Mouse (Mus musculus) hindbrain, embryonic 10.5 days (tissue): ENCODE measurements at regions not wholly inside any gene's neighbourhood (a gene's known extent, or its start where the extent isn't known, plus 50 kb on each side); places are given as distances from the start of the nearest gene placed in this dataset.

ENCODE experiments used
- DNase-seq: peaks from one replicate; pipeline ENCODE4 v3.0.0-alpha.2; 2017; ENCODE audit warnings: low spot score
- H3K27ac ChIP-seq: fragments of 300-500 bp; sonication (generic); 2 replicates; pipeline ENCODE4 v1.5.1; 2016; ENCODE audit warnings: mild to moderate bottlenecking, moderate library complexity
- H3K27me3 ChIP-seq: fragments of 300-500 bp; sonication (generic); 2 replicates; pipeline ENCODE4 v1.6.1; 2016; ENCODE audit warnings: mild to moderate bottlenecking; ENCODE audit not compliant: poor library complexity, insufficient read depth, severe bottlenecking
- H3K36me3 ChIP-seq: fragments of 300-500 bp; sonication (generic); 2 replicates; pipeline ENCODE4 v1.6.1; 2016; ENCODE audit warnings: mild to moderate bottlenecking, moderate library complexity
- H3K4me1 ChIP-seq: fragments of 300-500 bp; sonication (generic); replicated peaks from 2 replicates; pipeline ENCODE4 v1.6.1; 2016; ENCODE audit warnings: mild to moderate bottlenecking
- H3K4me3 ChIP-seq: fragments of 300-500 bp; sonication (generic); 2 replicates; pipeline ENCODE4 v1.5.1; 2016; ENCODE audit warnings: mild to moderate bottlenecking, moderate library complexity
- H3K9me3 ChIP-seq: fragments of 300-500 bp; sonication (generic); 2 replicates; pipeline ENCODE4 v1.6.1; 2016; ENCODE audit warnings: mild to moderate bottlenecking, moderate library complexity
- WGBS: fragments of 180-500 bp; shearing (Covaris S2); methylation state at CpG from one replicate; pipeline ENCODE4 v1.1.7; 2016; 5-methylcytosine and 5-hydroxymethylcytosine counted together

DNA sequence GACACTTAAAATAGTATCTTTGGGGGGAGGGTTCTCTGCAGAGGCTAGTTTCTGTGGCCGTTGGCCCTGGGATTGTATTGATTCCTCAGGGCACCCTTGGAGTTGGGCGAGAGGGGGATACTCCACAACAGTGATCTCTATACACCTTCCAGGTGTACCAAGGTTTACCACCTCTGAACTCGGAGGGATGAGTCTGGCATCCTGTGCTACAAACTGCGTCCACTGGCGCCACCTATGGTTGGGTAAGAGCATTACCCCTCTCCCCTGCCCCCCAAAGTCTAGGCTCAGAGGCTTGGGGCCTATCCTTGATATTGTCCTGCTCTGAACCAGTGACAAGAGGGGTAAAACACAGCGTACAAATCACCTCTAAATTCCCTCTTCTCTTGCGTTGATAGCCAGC, 62.2 kb downstream of the Gm17728 start:
- no peak for DNase-seq
- H3K4me3 ChIP-seq: no peak overlapping the region
- no peaks in the 10 kb centered on the region for H3K36me3 ChIP-seq
- WGBS: 71% methylated on average over 7 of the region's 7 CpGs
- H3K27ac ChIP-seq: no peak overlapping the region
- no peaks in the 10 kb centered on the region for H3K4me1 ChIP-seq
- H3K9me3 ChIP-seq: no peaks in the 10 kb centered on the region
- no peaks in the 10 kb centered on the region for H3K27me3 ChIP-seq

DNA sequence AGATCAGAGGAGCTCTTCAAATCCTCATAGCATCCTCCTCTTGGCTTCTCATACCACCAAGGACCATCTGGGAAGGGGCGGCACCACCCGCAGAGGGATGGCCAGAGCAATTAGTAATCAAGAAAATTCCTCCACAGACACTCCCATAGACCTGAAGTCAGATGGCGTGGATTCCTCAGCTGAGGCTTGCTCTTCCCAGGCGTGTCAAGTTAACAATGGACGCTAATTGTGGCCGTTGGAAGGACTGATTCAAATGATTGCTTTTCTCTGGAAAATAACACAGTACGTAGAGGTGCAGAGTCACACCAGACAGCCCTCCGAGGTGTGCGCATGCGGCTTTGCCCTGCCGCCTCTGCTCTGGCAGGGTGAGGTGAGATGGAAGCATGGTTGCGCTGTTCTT, 62.7 kb downstream of the Gm17728 start:
- H3K4me3 ChIP-seq: no peak overlapping the region
- DNase-seq: no peak
- WGBS: 79% methylated on average over 12 of the region's 12 CpGs
- H3K36me3 ChIP-seq: no peaks in the 10 kb centered on the region
- no peaks in the 10 kb centered on the region for H3K9me3 ChIP-seq
- H3K27me3 ChIP-seq: no peaks in the 10 kb centered on the region
- no peaks in the 10 kb centered on the region for H3K4me1 ChIP-seq
- no peak overlapping the region for H3K27ac ChIP-seq

DNA sequence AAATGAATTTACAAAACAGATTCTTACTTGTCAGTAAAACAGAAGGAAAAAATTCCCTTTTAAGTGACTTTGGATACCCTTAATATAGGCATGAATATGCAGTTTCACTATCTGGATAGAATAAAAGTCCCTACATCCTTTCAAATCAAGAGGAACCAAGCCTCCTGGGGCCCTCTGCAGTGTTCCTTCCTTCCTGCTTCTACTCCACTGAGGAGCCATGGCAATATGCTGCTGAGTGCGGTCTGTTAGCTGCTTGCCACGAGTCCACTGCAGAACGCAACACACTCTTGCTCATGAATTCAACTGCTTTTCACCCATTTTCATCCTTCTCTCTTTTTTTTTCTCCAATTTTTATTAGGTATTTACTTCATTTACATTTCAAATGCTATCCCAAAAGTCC, 107.5 kb downstream of the Gm17728 start:
- 83% methylated on average over 3 of the region's 3 CpGs for WGBS

DNA sequence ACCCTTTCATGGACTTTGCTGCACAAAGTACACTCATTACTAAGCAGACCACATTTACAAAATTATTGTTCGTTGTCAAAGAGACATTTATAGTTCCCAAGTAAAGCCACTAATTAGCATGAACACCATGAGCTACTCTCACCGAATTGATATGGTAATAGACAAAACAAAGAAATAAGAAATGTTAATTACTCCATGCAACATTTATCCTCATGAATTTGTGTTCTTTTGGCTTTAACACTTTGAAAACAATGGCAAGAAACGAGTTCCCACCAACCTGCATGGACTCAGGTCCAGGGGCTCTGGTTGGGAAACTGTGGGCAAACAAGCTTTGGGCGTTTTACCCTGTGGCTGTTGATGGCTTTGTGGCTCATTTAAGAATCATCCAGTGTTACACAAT, 114.2 kb downstream of the Gm17728 start:
- no peak overlapping the region for H3K4me3 ChIP-seq
- WGBS: 64% methylated on average over 4 of the region's 4 CpGs
- H3K27me3 ChIP-seq: no peaks in the 10 kb centered on the region
- no peaks in the 10 kb centered on the region for H3K9me3 ChIP-seq
- peaks cover 9% of the 10 kb centered on the region; the same call in 1 of the 2 replicates for H3K4me1 ChIP-seq
- H3K36me3 ChIP-seq: no peaks in the 10 kb centered on the region
- 0 out of 2 replicates have a peak overlapping the region, but pooled peaks have one; percentile 29 for H3K27ac ChIP-seq
- DNase-seq: no peak

More for the DNA sequence above, 107.5 kb downstream of the Gm17728 start:
- no peaks in the 10 kb centered on the region for H3K9me3 ChIP-seq
- no peaks in the 10 kb centered on the region for H3K4me1 ChIP-seq
- H3K27me3 ChIP-seq: no peaks in the 10 kb centered on the region
- no peak overlapping the region for H3K27ac ChIP-seq
- no peaks in the 10 kb centered on the region for H3K36me3 ChIP-seq
- DNase-seq: no peak
- no peak overlapping the region for H3K4me3 ChIP-seq

DNA sequence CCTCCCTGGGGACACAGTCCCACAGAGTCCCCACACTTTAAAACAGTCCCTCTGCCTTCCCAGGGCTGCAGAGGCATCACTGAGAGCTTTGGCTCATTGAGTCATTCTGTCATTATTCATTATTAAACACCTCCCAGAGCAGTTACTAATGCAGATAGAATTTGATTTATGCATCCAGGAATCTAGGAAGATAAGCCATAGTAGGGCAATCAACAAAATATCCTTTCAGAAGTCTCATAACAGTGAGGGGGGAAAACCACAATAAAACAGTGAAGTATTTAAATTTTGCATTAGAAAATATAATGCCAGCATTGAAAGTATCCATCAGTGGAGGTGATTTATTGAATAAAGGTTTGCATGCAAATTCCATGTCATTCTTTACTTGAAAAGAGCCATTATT, 116.5 kb downstream of the Gm17728 start:
- Histone ChIP-seq H3K9me3 (peaks cover 3% of the 10 kb centered on the region; the same call in 1 of the 2 replicates), H3K27ac (no peak overlapping the region), H3K27me3 (no peaks in the 10 kb centered on the region), H3K36me3 (no peaks in the 10 kb centered on the region), H3K4me1 (peaks cover 9% of the 10 kb centered on the region; the same call in 1 of the 2 replicates), H3K4me3 (no peak overlapping the region)
- no peak for DNase-seq

DNA sequence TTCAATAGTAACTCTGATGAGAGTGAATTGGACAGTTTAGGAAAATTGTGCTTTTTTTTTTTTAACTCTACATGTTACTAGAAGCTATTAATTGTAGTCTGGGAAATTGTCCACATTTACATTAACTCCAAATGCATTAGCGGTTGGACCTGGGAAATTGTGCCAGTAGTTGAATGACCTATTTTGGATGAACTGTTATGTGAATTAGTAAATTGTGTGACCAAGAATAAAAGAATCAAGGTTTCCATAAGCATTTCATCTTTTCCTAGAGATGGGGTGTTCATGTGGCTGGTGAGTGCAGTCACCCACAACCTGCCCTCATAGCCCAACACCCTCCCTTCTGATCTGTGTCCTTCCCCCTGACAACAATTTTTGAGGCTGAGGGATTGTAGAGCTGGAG, 118.3 kb downstream of the Gm17728 start:
- H3K9me3 ChIP-seq: peaks cover 3% of the 10 kb centered on the region; the same call in 1 of the 2 replicates
- no peak overlapping the region for H3K27ac ChIP-seq
- peaks cover 9% of the 10 kb centered on the region; the same call in 1 of the 2 replicates for H3K4me1 ChIP-seq
- no peaks in the 10 kb centered on the region for H3K36me3 ChIP-seq
- H3K27me3 ChIP-seq: no peaks in the 10 kb centered on the region
- 90% methylated on average over 1 of the region's 1 CpGs for WGBS
- H3K4me3 ChIP-seq: no peak overlapping the region
- DNase-seq: no peak

DNA sequence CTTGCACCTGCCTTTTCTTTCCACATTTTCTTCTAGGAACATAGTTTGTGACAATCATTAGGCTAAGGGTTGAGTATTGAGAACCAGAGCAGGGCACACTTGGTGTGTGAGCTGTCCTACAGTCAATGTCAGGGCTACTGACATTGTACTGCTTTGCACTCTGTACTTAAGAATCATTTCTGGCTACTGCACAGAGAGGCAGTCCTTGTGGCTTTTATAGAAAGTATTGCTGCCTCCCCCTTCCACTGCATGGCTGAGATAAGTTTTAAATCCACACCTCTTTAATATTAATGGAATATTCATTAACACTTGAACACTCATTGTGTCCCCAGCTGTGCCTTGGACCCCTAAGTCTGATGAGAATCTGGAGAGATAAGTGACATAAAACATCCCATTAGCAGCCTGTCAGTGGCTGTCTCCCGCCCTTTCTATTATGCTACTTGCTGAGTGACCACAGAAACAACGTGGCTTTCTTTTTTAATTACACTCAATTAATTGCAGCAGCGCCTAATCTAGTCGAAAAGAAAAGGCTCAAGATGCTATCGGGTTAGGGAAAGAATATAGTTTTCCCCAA, 121.5 kb downstream of the Gm17728 start:
- no peak overlapping the region for H3K27ac ChIP-seq
- no peaks in the 10 kb centered on the region for H3K27me3 ChIP-seq
- no peak overlapping the region for H3K4me3 ChIP-seq
- WGBS: 79% methylated on average over 5 of the region's 5 CpGs
- H3K4me1 ChIP-seq: peaks cover 5% of the 10 kb centered on the region; the same call in 1 of the 2 replicates
- no peak for DNase-seq
- H3K9me3 ChIP-seq: peaks cover 3% of the 10 kb centered on the region; the same call in 1 of the 2 replicates
- no peaks in the 10 kb centered on the region for H3K36me3 ChIP-seq

DNA sequence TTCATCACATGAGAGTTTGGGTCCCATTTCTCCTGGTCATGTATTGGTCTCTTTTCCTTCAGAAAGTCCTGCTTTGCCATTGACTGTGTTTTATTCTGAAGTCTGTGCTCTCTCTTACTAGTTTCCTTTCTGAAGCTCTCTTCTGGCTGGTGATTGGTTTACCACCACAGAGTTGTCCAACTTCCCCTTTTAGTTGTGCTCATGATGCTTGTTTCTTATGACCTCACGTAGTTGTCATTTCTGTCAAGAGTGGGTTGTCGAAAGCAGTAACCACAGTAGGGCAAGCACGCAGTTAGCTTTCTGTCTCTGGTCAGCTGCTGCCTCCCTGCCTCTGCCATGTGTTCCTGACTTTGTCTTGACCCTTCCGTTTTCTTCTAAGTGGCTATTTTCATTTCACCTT, 112.0 kb downstream of the Pabpc6 start:
- Histone ChIP-seq H3K27ac (no peak overlapping the region), H3K27me3 (no peaks in the 10 kb centered on the region), H3K4me3 (no peak overlapping the region), H3K36me3 (no peaks in the 10 kb centered on the region), H3K4me1 (no peaks in the 10 kb centered on the region), H3K9me3 (no peaks in the 10 kb centered on the region)
- DNase-seq: no peak
- 88% methylated on average over 4 of the region's 4 CpGs for WGBS

DNA sequence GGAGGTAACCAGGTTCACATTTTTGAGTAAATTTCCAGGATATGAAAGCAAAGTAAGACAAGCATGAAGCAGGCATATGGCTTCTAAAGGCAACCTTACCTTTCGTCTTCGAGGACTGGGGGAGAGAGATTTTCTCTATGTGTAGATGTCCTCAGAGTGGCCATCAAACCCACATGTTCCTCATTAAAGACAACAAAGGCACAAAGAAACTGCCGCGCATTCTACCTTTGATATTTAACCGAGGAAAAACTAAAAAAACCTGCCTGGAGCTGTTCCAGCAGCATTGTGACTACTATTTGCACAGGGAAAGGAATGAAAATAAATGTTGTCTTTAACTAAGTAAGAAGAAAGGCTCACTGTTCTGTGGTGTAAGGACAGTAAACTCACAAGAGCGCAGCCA, 102.7 kb downstream of the Pabpc6 start:
- Histone ChIP-seq H3K4me3 (no peak overlapping the region), H3K4me1 (no peaks in the 10 kb centered on the region), H3K27me3 (no peaks in the 10 kb centered on the region), H3K27ac (no peak overlapping the region), H3K36me3 (no peaks in the 10 kb centered on the region), H3K9me3 (no peaks in the 10 kb centered on the region)
- WGBS: 61% methylated on average over 6 of the region's 6 CpGs
- no peak for DNase-seq

DNA sequence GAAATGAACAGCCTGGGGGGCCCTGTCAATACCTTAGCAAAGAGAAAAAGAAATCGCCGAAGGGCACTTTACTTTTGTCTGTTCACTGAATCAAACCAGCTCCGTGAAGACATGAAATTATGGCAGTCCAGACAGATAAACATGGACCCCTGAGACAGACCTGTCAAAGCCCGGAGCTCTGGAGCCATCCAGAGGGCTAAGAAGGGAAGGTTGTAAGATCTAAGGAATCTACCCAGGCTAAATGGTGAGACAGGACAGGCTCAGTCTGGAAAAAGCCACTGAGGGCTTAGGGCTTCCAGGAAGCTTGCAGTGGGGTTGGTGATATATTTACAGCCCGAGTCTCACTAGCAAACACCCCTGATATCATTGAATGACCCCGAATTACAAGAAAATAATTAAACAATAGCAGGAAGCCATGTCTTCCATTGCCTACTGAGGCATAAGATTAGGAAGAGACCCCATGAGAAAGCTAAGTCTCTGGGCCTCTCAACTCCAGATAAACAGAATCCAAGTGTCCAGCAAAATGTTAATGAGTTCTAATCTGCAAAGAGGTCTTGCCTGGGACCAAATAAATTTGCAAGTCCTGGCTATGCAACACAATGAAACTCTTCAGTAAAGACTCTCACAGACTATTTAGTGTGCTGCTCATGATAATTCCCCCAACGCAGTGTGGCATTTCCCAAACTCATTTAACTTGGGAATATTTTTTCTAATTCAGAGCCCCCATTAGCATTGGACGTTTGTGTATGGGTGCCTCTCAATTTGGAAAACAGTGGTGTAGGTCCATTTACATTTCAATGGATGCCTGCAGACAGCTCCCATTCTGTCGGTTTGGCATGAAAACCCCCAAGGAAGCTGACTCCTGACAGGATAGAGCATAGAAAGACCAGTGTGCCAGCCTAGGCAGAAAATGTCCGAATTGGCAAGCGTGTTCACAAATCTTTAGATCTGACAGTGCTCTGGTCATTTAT, 89.8 kb downstream of the Pabpc6 start:
- WGBS: 26% methylated on average over 11 of the region's 11 CpGs
- Histone ChIP-seq H3K36me3 (no peaks in the 10 kb centered on the region), H3K27ac (peak overlapping the region; percentile 83), H3K4me3 (no peak overlapping the region), H3K9me3 (0 out of 2 replicates have a peak, but pooled peaks cover 2% of the 10 kb centered on the region), H3K27me3 (no peaks in the 10 kb centered on the region), H3K4me1 (peaks cover 31% of the 10 kb centered on the region)
- DNase-seq: peak; percentile 29

DNA sequence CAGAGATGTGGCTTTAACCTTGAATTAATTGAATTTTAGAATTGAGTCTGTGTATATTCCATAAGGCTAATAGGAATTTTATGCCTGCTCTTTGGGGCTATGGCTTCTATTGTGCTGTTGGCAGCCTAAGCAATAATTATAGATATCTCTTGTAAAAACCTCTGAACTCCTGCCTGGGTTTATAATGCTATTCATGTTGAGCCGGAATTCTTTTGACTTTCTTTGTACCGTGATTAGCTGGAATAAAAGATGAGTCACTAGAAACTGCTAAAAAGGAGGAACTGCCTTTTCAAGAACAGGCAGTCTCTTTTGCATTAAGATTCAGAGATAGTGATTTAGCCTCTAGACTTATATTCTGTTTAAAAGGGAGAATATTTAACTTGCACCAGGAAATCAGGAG, 71.4 kb downstream of the Pabpc6 start:
- no peak overlapping the region for H3K27ac ChIP-seq
- H3K36me3 ChIP-seq: no peaks in the 10 kb centered on the region
- H3K4me1 ChIP-seq: no peaks in the 10 kb centered on the region
- no peaks in the 10 kb centered on the region for H3K27me3 ChIP-seq
- no peak for DNase-seq
- no peaks in the 10 kb centered on the region for H3K9me3 ChIP-seq
- WGBS: 51% methylated on average over 2 of the region's 2 CpGs
- no peak overlapping the region for H3K4me3 ChIP-seq

DNA sequence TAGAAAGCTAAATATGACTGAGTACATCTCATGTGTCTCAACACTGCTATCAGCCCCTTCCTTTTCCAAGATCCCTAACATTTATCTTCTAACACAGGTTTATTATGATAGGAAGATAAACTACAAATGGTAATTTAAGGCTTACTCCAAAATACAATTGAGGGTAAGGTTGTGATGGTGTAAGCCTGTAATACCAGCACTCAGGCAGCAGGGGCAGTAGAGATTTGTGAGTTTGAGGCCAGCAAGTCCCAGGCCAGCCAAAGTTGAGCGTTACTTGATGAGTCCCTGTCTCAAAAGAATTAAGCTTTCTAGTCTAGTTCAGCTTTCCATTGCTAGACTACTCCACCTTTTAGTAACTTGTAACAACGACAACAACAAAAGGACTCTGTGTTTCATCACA, 69.1 kb downstream of the Pabpc6 start:
- 76% methylated on average over 2 of the region's 2 CpGs for WGBS

More for the DNA sequence above, 69.1 kb downstream of the Pabpc6 start:
- Histone ChIP-seq H3K4me1 (no peaks in the 10 kb centered on the region), H3K36me3 (no peaks in the 10 kb centered on the region), H3K27ac (no peak overlapping the region), H3K4me3 (no peak overlapping the region), H3K27me3 (no peaks in the 10 kb centered on the region), H3K9me3 (no peaks in the 10 kb centered on the region)
- DNase-seq: no peak
